Mouse (Mus musculus) frontal cortex, postnatal 14 days (tissue): ENCODE measurements around the gene Uqcrq.

Experiments used
- DNase-seq, 2 experiments: peaks; one replicate each; pipeline ENCODE4 v3.0.0; 2022; ENCODE audit warnings: low spot score in 2 of 2

The Uqcrq gene

GRCm38 (mm10) chr11:53430670-53431346 is at the start of gene Uqcrq, which contains the start of gene Gdf9:
Uqcrq (minus strand) TSS chr11:53430831.
Gdf9 (plus strand) TSS chr11:53431023.
- peak; percentile 99 to 100 for DNase-seq

- peak; percentile 52 to 61 for DNase-seq
Observed at GRCm38 (mm10) chr11:53479783-53480301, 49.2 kb upstream of the Uqcrq start, which contains the start of the genes Gm9945 and Sowaha. Gm9945 (plus strand) TSS chr11:53480166. Sowaha (minus strand) TSS chr11:53480274.

GRCm38 (mm10) chr11:53479171-53479782 is 48.6 kb upstream of the Uqcrq start:
- no peak for DNase-seq

GRCm38 (mm10) chr11:53478383-53479170 is 47.9 kb upstream of the Uqcrq start:
- DNase-seq, result no peak

- no peak for DNase-seq
Observed at GRCm38 (mm10) chr11:53477833-53478232, 47.2 kb upstream of the Uqcrq start.

- no peak for DNase-seq
Observed at GRCm38 (mm10) chr11:53475620-53476019, 45.0 kb upstream of the Uqcrq start.

GRCm38 (mm10) chr11:53472709-53473108 is 42.1 kb upstream of the Uqcrq start:
- DNase-seq, result no peak

GRCm38 (mm10) chr11:53469968-53470695 is 39.5 kb upstream of the Uqcrq start, which contains the start of gene Gm9837:
Gm9837 (minus strand) TSS chr11:53470479.
- peak; percentile 86 to 92 for DNase-seq

- peak in 1 of 2 experiments; percentile 61 for DNase-seq
Observed at GRCm38 (mm10) chr11:53469294-53469967, 38.8 kb upstream of the Uqcrq start.

GRCm38 (mm10) chr11:53466231-53466971 is 35.8 kb upstream of the Uqcrq start:
- peak; percentile 74 to 78 for DNase-seq

- no peak for DNase-seq
Observed at GRCm38 (mm10) chr11:53463551-53464424, 33.2 kb upstream of the Uqcrq start.

- DNase-seq, result no peak
Observed at GRCm38 (mm10) chr11:53461727-53462126, 31.1 kb upstream of the Uqcrq start.

GRCm38 (mm10) chr11:53460192-53460591 is 29.6 kb upstream of the Uqcrq start:
- no peak for DNase-seq

GRCm38 (mm10) chr11:53458996-53459395 is 28.4 kb upstream of the Uqcrq start:
- DNase-seq, result no peak

- no peak for DNase-seq
Observed at GRCm38 (mm10) chr11:53457372-53457954, 26.8 kb upstream of the Uqcrq start.

- DNase-seq, result no peak
Observed at GRCm38 (mm10) chr11:53456474-53457371, 26.1 kb upstream of the Uqcrq start, which contains the start of the genes Gm10447 and Shroom1. Gm10447 (minus strand) TSS chr11:53457110. Shroom1 (plus strand) TSS chr11:53457205.

GRCm38 (mm10) chr11:53453031-53453430 is 22.4 kb upstream of the Uqcrq start:
- no peak for DNase-seq
